Mouse (Mus musculus): Measurements from ENCODE around the gene Paqr4. TPM values are rescaled to one million over a fixed set of nuclear protein-coding genes. Genes with fewer than 3 reads are reported as not detected.

Gene Paqr4
- total and polyA plus RNA-seq, 3 experiments, result 1.0 to 2.8 (median 1.1) TPM

- TF ChIP-seq CHD2 (IDR thresholded peaks at IDR 0.05; ENCODE audit: low read length) (no peak), KAT2A (IDR thresholded peaks at IDR 0.05; ENCODE audit: insufficient replicate concordance, low read length) (no peak), JUN (IDR thresholded peaks at IDR 0.05; ENCODE audit: insufficient read depth, low read depth, low read length) (no peak), IRF4 (IDR thresholded peaks at IDR 0.05; ENCODE audit: low read depth, low read length) (no peak), HCFC1 (IDR thresholded peaks at IDR 0.05; ENCODE audit: low read depth, low read length) (no peak), MAX (IDR thresholded peaks at IDR 0.05; ENCODE audit: low read length) (no peak), GABPA (IDR thresholded peaks at IDR 0.05; ENCODE audit: insufficient replicate concordance, low read depth, low read length) (no peak), TBP (conservative IDR thresholded peaks at IDR 0.05; ENCODE audit: low read depth, low read length) (no peak), POLR2AphosphoS2 (IDR thresholded peaks at IDR 0.05; ENCODE audit: low read depth, low read length) (no peak), MAFK (IDR thresholded peaks at IDR 0.05; ENCODE audit: insufficient replicate concordance, low read length) (no peak), NELFE (IDR thresholded peaks at IDR 0.05; ENCODE audit: low read depth, low read length) (no peak), SIN3A (IDR thresholded peaks at IDR 0.05; ENCODE audit: low read length) (no peak)
- H3K27me3 ChIP-seq (replicated peaks), result no peaks in the 10 kb centered on the region
- peaks cover 5% of the 10 kb centered on the region for H3K9me3 ChIP-seq (replicated peaks; ENCODE audit: low read length)
- no peak overlapping the region for H3K9ac ChIP-seq (ENCODE audit: insufficient read depth, low read depth)
- H3K79me2 ChIP-seq (replicated peaks; ENCODE audit: control insufficient read depth, extremely low read depth, insufficient read depth, poor library complexity, severe bottlenecking), result no peaks in the 10 kb centered on the region
- no peaks in the 10 kb centered on the region for H3K4me1 ChIP-seq (ENCODE audit: control insufficient read depth in 1 of 2, insufficient read depth in 2 of 2)
- H3K36me3 ChIP-seq (replicated peaks in 1 of 2; ENCODE audit: control insufficient read depth in 1 of 2, insufficient read depth in 1 of 2, low read length in 1 of 2), result peaks cover 50 to 79% of the 10 kb centered on the region in 2 experiments
- no peak overlapping the region for H3K27ac ChIP-seq (ENCODE audit: insufficient read depth, low read depth)
- H3K4me2 ChIP-seq (ENCODE audit: insufficient read depth, low read depth, poor library complexity, severe bottlenecking), result no peak overlapping the region
- dilution Hi-C loops (cut with MboI; ENCODE audit: extremely low pct_ligation_motif_present, extremely low pct_unique_long_range_greater_than_20kb, low sequenced_read_pairs), result no loop called here
- in situ Hi-C loops (cut with MboI; ENCODE audit: low pct_ligation_motif_present, low pct_unique_long_range_greater_than_20kb, low sequenced_read_pairs), result no loop called here
- DNase-seq (ENCODE audit: extremely low read depth), result no peak
- H3K4me3 ChIP-seq (replicated peaks in 1 of 3; ENCODE audit: low read depth in 2 of 3, low read length in 2 of 3, poor library complexity in 1 of 3), result no peak overlapping the region
Observed at GRCm38 (mm10) chr17:23757581-23757980, 16.9 kb upstream of the Paqr4 start.

- H3K4me2 ChIP-seq (ENCODE audit: insufficient read depth, low read depth, poor library complexity, severe bottlenecking), result no peak overlapping the region
- peaks cover 5% of the 10 kb centered on the region for H3K9me3 ChIP-seq (replicated peaks; ENCODE audit: low read length)
- no peak for DNase-seq (ENCODE audit: extremely low read depth)
- H3K9ac ChIP-seq (ENCODE audit: insufficient read depth, low read depth), result no peak overlapping the region
- no peak overlapping the region for H3K4me3 ChIP-seq (replicated peaks in 1 of 3; ENCODE audit: low read depth in 2 of 3, low read length in 2 of 3, poor library complexity in 1 of 3)
- TF ChIP-seq MXI1 (IDR thresholded peaks at IDR 0.05; ENCODE audit: low read depth, low read length) (no peak), CHD1 (IDR thresholded peaks at IDR 0.05; ENCODE audit: low read depth, low read length) (no peak), RCOR1 (conservative IDR thresholded peaks at IDR 0.05; ENCODE audit: low read depth, low read length) (no peak), CTCF (conservative IDR thresholded peaks at IDR 0.05 in 1 of 2, IDR thresholded peaks at IDR 0.05 in 1 of 2; ENCODE audit: low read depth in 2 of 2, low read length in 2 of 2) (no peak), UBTF (IDR thresholded peaks at IDR 0.05; ENCODE audit: low read depth, low read length) (no peak), IRF4 (IDR thresholded peaks at IDR 0.05; ENCODE audit: low read depth, low read length) (no peak), TBP (conservative IDR thresholded peaks at IDR 0.05; ENCODE audit: low read depth, low read length) (no peak), MYC (IDR thresholded peaks at IDR 0.05; ENCODE audit: low read depth, low read length) (no peak), JUND (conservative IDR thresholded peaks at IDR 0.05; ENCODE audit: low read depth, low read length) (no peak), SMC3 (IDR thresholded peaks at IDR 0.05; ENCODE audit: low read depth, low read length) (no peak), JUN (IDR thresholded peaks at IDR 0.05; ENCODE audit: insufficient read depth, low read depth, low read length) (no peak), BHLHE40 (IDR thresholded peaks at IDR 0.05; ENCODE audit: low read depth, low read length) (no peak)
- H3K36me3 ChIP-seq (replicated peaks in 1 of 2; ENCODE audit: control insufficient read depth in 1 of 2, insufficient read depth in 1 of 2, low read length in 1 of 2), result peaks cover 59 to 78% of the 10 kb centered on the region in 2 experiments
- H3K27me3 ChIP-seq (replicated peaks), result no peaks in the 10 kb centered on the region
- no peaks in the 10 kb centered on the region for H3K79me2 ChIP-seq (replicated peaks; ENCODE audit: control insufficient read depth, extremely low read depth, insufficient read depth, poor library complexity, severe bottlenecking)
- in situ Hi-C loops (cut with MboI; ENCODE audit: low pct_ligation_motif_present, low pct_unique_long_range_greater_than_20kb, low sequenced_read_pairs) (no loop called here), dilution Hi-C loops (cut with MboI; ENCODE audit: extremely low pct_ligation_motif_present, extremely low pct_unique_long_range_greater_than_20kb, low sequenced_read_pairs) (no loop called here)
- no peak overlapping the region for H3K27ac ChIP-seq (ENCODE audit: insufficient read depth, low read depth)
- H3K4me1 ChIP-seq (ENCODE audit: control insufficient read depth in 1 of 2, insufficient read depth in 2 of 2), result no peaks in the 10 kb centered on the region
Observed at GRCm38 (mm10) chr17:23755689-23756088, 15.0 kb upstream of the Paqr4 start.
